Mouse (Mus musculus) liver, adult (tissue): ENCODE measurements around the gene Jag1.

Experiments used
- GATA4 ChIP-seq: IDR thresholded peaks from 2 replicates; pipeline ENCODE4 v1.6.1; 2014; ENCODE audit warnings: mild to moderate bottlenecking, low read length; ENCODE audit not compliant: insufficient replicate concordance

Jag1 gene

DNA sequence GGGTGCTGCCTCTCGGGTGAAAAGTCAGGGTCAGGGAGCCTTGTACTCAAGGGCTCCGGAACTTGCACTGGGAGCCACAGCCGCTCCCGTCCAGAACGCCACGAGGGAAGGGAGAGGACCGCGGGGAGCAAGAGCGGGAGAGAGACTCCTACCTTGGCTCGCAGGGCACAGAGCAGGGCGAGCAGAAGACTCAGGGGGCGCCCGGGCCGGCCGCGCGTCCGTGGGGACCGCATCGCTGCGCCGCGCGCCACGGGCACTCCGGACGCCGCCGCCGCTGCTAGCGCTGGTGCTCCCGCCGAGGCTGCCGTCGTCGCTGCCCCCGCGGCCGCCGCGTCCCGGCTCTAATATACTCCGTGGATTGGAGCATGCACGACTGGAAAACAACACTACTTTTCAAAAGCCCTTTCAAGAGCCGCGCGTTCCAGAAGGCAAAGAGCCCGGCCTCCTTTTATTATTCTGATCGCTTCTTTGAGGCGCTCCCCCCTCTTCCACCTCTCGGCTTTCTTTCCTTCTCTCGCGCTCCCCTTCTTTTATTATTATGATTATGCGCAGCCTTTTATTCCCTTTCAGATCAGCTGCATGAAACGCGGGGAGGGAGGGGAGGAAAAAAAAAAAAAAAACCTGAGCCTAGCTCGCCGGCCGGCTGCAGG lies at the start of gene Jag1:
Gene Jag1, minus strand, starts transcription at position 620 of the 650 bp plus-strand sequence.
- no peak for TF ChIP-seq GATA4

DNA sequence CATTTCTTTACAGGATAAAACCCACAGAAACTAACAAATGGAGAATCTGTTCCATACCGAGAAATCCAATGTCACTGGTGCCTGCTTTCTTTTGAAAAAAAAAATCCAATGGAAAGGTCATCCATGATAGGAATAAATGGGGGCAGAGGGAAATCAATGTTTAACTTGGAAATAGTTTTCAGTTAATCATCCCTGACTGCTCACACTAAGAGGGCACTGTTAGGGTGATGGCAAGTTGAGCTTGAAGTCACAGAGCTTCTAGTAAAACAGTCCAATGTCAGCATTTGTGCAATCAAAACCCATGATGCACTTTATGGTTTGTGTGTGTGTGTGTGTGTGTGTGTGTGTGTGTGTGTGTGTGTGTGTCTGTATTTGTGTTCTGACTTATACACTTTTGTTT lies 39.6 kb upstream of the Jag1 start:
- TF ChIP-seq GATA4: no peak

DNA sequence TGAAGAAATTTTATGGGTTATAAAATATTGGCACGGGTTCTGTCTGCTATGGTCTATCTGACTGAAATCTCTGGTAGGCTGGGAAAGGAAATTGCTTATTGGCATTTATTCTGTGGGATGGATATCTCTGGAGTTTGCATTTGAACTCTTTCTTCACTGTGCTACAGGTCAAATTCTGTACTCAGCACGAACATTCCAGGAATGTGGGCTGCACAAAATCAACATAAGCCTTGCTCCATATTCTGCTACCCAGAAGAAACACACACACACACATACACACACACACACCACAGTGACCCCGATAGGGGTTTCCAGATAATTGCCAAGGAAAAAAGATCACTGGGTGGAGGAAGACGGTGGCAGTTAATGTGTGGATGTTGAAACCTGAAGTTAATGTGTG lies 37.4 kb upstream of the Jag1 start:
- no peak for TF ChIP-seq GATA4

DNA sequence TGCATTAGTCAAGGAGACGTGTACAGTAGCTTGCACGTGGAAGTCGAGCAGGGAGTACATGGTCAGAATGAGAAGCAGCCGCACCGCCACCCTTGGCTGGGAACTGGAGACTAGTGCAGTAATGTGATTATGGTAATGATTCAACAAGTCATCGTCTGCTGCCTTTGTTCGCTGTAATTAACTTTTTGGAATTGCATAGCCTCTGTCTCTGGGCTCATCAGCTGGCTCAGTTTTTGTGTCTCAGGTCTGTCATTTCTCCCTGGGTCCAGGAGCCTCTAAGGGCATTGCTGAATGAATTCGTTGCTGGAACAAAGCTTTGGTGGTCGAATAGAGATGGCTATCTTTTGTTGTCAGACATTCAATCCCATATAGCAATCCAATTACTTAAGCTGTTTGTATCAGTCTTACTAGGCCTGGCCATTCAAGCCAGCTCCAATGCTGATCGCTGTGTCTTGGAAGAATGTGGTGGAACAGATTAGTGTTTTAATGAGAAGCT lies 36.8 kb upstream of the Jag1 start:
- no peak for TF ChIP-seq GATA4

DNA sequence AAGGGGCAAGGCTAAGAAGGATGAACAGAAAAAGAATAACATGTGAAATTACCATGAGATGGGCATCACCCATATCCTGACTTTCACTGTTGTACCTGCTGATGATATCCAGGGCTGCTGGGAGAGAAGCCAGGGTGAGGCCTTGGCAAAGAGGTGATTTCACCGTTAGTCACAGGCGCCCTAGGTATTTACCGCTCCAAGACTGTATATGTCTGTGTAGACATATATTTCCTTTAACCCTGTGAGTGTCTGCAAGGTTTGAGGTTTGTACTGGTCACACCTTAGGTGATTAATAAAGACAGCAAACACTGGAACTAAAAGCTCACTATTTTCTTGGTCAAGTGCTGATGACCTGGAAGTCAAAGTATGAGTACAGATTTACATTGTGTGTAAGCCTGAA lies 34.5 kb upstream of the Jag1 start:
- no peak for TF ChIP-seq GATA4

DNA sequence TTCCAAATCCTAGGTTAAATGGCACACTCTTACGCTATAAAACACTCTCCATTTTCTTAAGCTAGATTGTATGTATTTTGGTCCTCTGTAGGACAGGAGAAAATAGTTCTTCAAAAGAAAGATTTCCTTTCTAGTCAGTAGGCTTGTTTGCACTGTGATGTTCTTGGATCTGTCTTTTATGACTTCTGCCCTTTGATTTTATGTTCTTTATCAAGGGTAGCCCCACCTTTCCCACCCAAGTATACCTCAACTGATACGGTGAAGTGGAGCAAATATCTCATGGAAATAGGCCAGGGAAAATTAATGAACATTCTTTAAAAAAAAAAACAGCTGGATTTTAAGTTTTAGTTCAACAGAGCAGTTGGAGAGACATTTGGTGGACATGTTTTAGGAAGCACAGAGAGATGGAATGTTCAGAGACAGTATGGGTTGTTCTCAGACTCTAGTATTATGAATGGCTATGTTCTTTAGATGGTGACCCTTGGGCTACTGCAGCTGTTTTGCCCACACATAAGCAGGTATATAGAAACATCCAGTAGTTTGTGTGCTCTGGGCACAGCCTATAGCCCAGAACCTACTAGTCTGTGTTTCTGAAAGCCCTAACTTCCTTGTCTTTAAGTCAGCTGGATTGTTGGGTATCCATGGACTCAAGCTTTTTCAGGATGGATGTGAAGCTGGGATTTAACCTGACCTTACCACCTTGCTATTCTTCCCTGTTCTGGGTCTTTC lies 30.7 kb upstream of the Jag1 start:
- TF ChIP-seq GATA4: no peak

DNA sequence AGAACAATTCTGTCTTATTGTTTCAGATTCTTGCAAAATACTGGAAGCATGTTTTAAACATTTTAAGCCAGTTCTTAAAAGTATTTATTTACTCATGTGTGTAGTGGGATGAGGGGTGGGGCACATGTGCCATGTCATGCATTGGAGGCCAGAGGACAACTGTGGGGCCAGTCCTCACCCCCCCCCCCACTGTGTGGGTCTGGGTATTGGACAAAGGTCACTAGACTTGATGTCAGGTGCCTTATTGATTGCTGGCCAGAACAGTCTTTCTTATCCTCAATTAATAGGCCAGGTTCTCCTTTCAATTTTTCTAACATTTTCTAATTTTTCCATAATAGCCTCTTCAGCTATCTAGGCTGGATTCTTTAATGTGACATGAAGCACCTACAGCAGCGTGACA lies 21.6 kb upstream of the Jag1 start:
- no peak for TF ChIP-seq GATA4

DNA sequence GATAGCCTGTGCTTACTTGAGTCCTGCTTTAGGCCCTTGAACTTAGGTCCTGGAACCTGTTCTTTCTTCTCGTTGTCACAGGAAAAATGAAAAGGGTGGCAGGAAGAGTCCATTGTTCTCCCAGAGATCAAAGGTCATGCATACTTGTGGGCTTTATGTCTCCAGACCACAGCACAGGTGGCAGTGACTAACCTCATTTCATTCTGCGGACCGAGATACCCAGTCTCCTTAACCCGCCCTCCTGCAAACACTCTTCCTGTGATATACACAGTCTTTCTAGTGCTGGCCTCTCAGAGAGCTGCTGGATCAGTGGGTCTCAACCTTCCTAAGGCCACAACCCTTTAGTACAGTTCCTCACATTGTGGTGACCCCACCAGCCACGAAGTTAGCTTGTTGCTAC lies 17.6 kb upstream of the Jag1 start:
- no peak for TF ChIP-seq GATA4

DNA sequence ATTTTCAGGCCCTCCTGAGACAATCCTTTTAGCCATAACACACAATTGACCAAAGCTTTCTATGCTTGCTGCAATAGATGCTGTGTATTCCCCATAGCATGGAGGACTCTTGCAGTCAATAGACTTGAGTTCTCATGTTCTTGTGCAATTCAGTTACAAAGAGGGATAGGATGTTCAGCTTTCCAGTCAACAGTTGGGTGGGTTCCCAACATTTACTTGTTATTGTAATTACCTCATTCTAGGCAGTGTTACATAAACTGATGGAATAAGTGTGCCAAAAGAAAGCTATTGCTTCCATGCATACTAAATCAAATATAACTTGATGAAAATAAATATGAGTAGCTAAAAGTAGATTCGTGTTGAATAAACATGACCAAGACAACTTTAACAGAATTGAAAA lies 8.4 kb upstream of the Jag1 start:
- TF ChIP-seq GATA4: no peak

DNA sequence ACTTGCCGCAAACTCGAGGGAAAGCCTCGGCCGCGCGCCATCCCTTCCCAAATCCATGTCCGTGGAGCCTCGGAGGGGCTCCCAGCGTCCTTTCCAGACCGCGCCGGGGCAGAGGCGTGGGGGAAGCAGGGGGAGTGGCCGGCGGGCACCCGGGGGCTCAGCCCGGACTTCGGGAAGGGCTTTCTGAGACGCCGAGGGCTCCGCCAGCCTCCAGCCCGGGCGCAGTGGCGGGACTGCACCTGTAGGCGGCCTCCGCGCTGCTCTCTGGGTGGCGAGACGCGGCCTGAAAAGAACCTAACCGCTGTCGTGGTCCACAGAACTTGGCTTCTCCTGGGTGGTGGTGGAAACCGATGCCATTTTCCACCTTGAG lies 862 bp upstream of the Jag1 start:
- TF ChIP-seq GATA4: no peak

DNA sequence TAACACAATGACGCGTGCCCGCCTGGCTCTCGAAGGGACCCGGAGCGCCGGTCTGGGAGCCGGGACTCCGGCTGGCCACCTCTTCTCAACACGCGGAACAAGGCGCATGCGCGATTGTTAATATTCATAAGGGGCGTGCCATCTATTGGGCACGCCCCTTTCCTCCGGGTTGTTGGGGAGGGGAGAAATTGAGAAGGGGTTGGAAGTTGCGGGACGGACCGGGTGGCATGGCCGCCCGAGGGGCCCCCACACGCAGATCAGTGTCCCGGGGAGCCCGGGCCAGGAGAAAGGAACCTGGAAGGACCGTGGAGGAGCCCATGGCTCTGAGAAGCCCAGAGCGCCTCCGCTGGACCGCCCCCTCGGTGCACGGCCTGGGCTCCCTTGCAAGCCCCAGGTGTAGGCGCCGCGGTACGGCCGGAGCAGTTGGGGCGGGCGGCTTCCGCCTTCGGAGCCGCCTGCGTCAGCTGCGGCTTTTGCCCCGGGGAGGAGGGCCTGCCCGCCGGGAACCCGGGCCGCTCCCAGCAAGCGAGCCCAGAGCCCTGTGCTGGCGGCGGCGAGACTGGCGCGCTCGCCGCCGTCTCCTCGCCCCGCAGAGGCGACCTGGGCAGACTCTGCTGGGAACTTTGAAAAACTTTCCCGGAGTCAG lies 354 bp upstream of the Jag1 start:
- no peak for TF ChIP-seq GATA4

DNA sequence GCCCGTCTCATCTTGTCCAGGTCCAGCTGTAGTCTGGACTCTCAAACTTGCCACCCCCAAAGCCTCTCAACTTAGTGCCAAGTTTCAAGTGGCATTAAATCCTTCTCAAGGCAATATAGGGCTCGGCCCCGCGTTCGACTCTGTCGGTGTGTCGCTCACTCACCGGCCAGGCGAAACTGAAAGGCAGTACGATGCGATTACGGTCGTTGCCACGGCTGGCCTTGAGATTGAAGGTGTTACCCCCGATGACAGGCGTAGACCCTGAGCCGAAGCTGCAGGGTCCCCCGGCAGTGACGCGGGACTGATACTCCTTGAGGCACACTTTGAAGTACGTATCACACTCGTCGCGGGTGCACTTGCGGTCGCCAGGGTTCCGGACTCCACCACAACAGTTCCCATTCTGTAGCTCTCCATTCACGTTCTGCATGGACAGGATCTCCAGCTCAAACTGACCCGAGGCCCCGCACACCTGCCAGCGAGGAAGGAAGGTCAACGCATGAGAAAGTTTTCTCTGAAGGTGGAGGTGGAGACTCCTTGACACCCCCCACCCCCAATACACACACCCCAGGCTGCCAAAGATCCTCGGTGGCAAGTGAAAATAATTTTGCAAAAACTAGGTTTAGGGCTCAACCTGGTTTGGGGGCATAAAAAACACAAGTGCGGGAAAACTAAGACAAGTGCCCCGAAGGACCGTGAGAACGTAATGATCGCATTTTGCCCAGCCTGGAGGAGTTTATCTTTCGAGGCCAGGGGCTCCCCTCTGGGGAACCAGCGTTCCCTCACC lies 1.0 kb downstream of the Jag1 start:
- no peak for TF ChIP-seq GATA4

DNA sequence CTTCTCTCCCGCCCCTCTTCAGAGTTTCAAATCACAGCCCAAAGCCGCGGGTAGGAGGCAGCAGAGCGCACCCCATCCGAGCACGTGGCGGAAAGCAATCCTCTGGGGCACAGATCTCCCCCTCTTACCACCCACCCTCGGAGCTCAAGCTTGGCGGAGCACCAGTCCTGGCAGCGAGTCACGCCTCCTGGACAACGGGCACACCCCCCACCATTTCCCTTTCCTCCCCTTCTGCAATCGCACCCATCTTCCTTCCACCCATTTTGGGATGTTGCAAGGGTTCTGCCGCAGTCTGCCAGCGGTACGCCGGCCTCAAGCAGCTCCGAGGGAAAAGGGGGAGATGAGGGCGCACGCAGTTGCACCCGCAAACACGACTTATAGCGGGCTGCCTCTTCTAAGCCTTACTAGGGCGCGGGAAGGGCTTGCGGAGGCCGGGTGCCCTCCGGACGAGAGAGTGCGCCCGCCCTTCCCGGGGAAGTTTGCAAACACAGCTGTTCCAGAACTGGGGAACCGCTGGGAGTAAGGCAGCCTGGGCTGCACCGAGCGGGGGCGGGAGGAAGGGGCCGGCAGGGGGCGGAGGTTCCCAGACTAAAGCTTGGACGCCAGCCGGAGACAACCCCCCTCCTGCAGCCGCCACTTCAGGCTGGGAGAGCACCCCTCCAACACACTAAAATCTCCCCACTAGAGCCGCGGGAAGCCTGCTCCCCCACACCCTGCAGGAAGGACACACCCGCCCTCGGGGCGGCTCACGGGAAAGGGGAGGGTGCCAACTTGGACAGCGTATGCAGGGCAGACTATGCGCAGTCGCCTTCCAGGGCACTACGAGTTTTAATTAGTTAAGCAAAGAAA lies 2.0 kb downstream of the Jag1 start:
- 0 out of 2 replicates have a peak, but pooled peaks have one; percentile 15 for TF ChIP-seq GATA4

DNA sequence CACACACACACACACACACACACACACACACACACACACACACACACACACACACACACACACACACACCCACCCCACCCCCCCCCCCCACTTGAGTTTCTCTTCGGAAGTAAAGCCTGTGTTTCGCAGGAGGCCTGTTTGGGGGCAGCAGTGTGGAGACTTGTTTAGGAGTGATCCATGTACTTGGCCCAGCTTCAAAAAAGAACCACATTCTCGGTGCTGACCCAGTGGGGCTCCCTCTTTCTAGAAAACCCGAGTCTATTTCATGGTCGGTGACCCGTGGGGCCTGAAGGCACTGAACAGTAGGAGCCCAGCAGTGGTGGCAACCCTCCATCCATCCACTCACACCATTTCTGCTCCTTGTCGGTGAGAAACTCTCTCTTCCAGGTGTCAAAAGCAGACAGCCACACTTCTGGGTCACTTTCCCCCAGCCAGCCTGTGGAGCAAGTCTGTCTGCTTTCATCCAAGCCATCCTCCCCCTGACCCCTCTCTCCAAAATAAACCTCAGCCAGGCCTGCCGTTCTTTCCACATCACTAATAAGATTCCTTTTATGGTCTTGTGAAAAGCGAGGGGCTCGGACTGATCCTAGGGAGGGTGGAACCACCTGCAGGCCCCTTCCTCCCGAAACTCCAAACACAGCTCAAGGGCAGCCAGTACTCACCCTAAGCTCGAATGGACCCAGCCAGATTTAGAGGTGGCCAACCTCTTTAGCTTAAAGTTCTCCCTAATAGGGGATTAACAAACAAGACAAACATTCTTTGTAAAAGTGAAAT lies 3.0 kb downstream of the Jag1 start:
- TF ChIP-seq GATA4: no peak

DNA sequence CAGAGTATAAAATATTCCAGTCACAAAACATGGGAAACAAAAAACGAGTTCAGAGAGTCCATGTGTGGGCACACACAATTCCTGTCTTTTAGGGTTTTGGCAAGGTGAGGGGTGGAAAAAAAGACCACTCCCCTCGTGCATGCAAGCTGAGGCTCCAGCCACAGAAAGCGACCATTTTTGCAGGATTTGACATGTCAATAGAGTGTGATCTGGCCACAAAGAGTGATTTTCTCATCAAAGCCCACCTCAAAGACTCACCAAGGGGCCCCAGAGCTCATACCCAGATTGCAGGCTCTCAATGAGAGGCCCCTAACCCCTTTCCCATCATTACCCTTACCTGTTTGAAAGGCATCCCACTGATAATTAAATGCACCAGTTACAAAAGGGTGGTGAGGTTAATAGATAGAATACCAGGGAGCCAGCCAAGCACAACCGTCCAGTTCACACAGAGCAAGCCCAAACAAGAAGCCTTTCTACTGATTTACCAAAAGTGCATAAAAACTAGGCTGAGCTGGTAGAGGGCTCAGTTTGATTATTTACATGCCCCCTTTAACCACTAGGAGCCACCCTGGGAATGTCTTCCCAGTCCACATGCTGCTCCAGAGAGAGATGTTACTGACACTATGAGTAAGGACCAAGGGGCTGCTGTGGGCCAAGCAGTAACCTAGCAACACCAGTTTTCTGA lies 6.1 kb downstream of the Jag1 start:
- TF ChIP-seq GATA4: no peak
